Mouse (Mus musculus) lung, postnatal 10 days (tissue): Measurements from ENCODE around the gene Pax9.
A peak's percentile ranks its signal among the peaks of the same experiment; 100 is the strongest.

Experiments used
- DNase-seq: peaks from one replicate; pipeline ENCODE4 v3.0.0; 2021

Gene Pax9

DNA sequence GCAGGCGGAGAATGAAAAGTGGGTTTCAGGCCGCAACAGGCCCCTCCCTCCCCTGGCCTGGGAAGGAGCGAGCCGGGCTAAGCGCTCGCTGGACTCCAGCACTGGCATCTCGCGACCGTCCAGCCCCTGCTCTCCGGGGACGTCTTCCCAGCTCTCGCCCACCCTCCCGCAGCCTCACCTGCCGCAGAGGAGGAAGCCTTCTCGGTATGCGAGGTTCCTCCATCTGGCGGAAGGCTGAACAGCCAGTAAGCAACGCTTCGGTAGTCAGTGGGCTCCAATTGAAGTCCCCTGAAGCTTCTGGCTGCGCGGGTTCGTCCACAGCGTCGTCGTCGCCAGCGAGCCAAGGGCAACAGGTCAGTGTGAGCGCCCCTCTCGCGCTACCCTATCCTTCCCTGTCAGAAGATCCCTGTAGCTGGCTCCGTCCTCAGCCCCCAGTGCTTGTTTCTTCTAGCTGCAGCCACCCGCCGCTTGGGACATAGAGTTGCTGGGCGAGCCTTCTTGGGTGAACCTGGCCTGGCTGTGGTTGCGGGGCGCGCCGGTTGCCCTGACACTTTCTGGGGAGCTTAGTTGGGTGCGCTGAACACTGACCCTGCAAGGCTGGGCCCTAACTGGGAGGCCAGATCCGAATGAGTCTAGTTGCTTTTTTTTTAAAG, at the start of gene Pax9:
Gene Pax9 (plus strand): TSS at position 341 of the 653 bp plus-strand sequence.
- no peak for DNase-seq

GRCm38 (mm10) chr12:56669451-56670122, 22.0 kb upstream of the Pax9 start:
- DNase-seq = no peak

GRCm38 (mm10) chr12:56670795-56671194, 20.8 kb upstream of the Pax9 start:
- DNase-seq = no peak

DNA sequence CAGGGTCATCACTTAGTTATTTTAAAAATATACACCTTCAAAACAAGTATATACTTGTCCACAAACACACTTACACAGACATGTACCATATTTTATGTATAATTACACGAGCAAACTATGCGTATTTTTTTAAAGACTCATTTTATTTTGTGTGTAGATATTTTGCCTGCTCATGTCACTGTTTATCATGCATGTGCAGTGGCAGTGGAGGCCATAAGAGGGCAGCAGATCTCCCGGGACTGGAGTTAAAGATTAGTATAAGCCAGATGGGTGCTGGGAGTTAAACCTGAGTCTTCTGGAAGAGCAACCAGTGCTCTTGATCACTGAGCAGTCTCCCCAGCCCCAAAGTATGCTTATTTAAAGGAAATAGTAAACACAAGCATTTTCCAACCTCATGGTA, 16.8 kb upstream of the Pax9 start:
- peak; percentile 26 for DNase-seq

DNA sequence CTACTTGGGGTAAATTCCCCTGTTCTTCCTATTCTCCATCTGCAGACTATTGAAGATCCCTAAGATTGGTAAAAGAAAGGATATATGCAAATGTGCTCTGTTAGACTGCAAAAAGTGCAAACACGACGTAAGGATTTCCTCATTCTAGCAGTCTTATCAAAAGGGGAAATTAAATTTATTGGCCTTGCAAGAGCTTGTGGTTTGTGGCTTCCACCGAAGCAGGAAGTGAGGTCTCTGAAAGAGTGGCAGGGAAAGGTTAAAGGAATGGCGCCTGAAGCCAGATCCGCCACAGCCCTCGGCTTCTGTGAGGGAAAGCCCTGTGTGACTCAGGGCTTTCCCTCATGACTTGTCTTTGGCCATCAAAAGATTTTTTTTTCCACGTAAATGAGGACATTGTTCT, 13.9 kb upstream of the Pax9 start:
- DNase-seq = no peak

DNA sequence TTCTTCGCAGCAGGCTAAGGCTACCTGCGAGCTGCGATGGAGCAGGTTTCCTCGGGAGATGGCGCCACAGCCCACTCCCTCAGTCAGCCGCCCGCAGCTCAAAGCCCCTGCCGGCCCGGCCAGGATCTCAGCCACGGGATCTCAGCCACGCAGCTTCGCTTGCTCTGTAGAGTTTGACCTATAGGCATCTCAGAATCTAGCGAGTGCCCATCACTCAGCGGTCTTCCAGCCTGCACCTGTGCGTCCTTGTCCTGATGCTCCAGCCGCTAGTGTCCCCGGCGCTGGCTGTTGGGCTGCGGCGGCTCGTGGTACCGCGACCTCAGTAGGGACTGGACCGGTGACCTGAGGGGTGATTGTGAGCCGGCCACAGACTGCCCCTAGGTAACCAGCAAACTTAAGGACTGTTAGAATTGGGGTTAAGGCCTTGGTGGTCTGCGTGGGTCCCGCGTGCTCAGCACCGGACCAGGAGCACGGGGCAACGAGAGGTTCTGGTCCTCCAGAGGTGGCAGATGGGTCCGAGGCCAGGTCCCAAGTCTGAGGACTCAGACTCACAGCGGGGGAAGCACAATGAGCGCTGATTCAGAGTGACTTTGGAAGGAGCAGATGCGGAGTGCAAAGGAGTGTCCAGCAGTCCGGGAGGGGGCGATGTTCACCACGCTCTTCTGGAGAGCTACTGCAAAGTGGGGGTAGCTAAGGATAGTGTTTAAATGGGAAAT, 10.3 kb upstream of the Pax9 start:
- DNase-seq = peak; percentile 24

DNA sequence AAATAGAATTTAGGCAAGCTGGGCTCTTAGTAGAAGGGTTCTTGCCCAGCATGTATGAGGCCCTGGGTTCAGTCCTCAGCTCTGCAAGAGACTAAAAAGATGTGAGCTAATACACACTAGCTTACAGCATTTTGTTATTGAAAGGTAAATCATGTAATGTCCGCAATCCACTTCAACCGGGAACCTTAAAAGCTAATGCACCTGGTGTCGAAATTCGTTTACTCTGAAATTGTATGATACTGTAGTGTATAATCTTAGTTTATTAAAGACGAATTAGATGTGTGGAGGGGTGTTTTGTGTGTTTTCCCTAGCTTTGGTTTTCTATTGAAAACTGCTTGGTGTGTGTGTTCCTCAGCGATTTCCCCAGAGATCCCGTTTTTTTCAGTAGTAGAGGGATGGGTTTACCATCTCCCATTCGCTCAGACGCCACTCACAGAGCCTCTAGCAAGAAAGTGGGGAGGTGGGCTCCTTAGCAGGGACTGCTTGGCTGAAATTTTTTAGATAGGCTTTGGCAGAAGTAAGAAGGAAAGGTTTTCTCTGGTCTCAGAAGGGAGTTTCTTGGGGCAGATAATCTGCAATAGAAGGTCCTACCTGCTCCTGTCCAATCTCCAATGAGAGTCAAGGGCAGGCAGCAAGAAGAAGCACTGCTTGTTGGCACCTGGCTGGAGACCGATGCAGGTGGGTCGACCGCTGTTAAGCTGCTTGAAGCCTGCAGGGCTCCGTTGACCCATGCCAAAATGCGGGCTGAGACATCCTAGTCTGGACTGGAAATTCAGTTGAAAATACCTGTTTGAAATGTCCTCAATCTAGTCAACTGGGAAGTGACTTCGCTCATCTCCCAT, 3.7 kb upstream of the Pax9 start:
- no peak for DNase-seq

DNA sequence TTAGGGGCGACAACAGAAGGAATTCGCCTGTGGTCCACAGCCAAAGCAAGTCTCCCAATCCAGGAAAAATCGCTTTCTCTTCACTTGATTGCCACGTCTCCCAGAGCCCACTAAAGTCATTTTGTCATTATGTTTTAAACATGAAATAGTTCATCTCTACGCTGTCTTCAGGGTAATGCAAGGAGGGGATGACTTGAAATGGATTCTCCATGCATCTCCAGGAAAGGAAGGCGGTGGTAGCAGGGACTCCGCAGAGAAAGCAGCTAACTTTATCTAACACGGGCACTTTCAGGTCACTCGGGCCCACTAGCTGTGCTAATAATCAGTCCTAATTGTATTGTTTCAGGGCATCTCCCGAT, 3.1 kb upstream of the Pax9 start:
- no peak for DNase-seq

DNA sequence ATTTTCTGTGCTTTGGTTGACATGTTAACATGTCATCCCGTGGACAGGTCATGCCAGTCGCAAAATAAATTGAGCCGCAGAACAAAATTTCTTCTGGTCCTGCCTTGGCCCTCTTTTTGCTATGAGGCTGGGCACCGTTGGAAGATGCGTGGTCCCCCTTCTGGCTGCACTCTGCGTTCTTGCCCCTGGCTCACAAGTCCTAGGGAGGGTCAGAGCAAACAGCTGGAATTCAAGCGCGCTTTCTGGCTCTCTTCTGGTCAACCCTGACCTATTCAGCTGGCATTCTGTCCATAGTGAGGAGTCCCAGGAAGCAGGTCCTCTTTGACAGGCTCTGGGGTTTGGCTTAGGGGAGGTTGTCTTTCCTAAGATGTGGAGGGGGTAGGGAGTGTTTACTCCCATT, 2.6 kb upstream of the Pax9 start:
- no peak for DNase-seq

- no peak for DNase-seq
Measured at GRCm38 (mm10) chr12:56689331-56689730, 2.2 kb upstream of the Pax9 start.

DNA sequence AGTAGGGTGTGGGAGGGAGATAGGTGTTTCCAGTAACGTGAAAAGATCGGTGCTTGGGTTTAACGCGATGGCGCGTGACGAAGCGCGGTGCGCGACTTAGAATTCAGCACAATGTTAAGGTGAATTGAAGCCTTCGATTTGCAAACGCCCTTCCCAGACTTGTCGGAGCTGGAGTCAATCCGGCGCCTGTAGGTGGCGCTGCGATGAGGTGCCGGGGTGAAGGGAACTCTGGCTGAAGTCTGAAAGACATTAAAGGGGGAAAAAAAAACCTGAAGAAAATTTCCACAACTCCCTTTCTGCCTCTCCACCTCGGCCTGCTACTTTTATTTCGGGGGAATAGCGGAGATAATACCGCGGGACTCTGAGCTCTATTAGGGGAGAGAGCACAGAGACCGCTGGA, 1.8 kb upstream of the Pax9 start:
- peak; percentile 29 for DNase-seq

DNA sequence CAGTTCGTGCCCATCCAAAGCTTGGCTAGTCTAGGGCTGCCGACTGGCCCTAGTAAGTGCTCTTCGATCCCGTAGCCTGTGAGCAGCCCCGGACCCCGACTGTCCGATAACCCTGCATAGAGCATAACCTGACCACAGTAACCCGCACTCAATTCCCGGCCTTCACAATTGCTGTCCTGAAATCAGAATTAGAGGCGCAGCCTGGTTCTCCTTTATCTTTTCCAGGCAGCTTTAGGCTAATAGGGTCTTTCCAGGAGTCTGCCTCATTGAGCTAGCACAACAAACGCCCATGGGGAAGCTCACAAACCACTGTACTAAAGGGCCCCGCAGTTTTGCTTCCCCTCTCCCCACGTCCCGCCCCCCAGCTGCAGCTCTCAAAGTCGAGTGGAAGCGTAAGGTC, 1.2 kb upstream of the Pax9 start:
- DNase-seq = no peak

GRCm38 (mm10) chr12:56691001-56691400, 566 bp upstream of the Pax9 start:
- DNase-seq = no peak

DNA sequence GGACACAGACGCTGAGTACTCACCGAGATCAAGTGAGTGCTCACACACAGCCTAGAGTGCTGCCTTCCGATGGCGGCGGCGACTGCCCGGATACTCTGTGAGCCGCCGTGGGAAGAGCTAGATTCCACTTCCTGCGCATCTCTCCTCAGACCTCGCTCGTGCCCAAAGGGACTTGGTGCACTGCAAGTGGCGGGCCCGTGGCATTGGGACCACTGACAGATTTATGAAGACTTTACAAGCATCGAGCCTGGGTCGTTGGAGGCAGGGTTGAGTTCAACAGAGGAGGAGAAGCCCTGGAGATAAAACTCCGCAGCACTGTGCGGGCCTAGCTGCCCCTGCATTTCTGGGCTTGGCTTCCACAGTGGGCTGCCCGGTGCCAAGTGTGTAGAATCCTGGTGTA, 969 bp downstream of the Pax9 start:
- DNase-seq = no peak

- DNase-seq = no peak
Measured at GRCm38 (mm10) chr12:56693411-56694098, 2.0 kb downstream of the Pax9 start.

- DNase-seq = no peak
Measured at GRCm38 (mm10) chr12:56694361-56694760, 2.8 kb downstream of the Pax9 start.

DNA sequence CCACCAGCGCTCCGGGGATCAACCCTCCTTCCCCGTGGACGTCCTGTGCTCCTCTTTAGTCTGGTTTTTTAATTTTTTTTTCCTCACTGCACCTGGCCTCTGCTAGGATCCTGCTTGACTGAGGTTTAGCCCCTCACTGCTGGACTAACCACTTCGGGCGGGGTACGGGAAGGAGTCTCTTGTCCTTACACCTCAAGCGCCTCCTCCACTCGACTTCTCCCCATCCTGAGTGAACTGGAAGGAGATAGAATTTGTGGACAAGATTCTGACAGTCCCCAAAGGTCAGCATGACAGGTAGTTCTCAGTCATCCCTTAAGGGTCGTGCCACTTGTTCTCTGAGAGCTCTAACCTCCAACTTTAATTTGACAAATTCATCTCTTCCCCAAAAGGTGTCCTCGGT, 3.4 kb downstream of the Pax9 start:
- DNase-seq = no peak

- DNase-seq = peak; percentile 78
Measured at GRCm38 (mm10) chr12:56695358-56696173, 4.0 kb downstream of the Pax9 start.

- no peak for DNase-seq
Measured at GRCm38 (mm10) chr12:56696174-56697010, 4.8 kb downstream of the Pax9 start.

- no peak for DNase-seq
Measured at GRCm38 (mm10) chr12:56697011-56697740, 5.6 kb downstream of the Pax9 start.
